Mouse (Mus musculus) ES-Bruce4 (cell line): ENCODE measurements around the gene Ess2. TPM values are rescaled to one million over a fixed set of nuclear protein-coding genes. Genes with fewer than 3 reads are reported as not detected.
A peak's percentile ranks its signal among the peaks of the same experiment; 100 is the strongest.

Source experiments
- H3K27ac ChIP-seq: 2 replicates; pipeline ENCODE4 v1.5.1; 2012; ENCODE audit warnings: low read length, inconsistent platforms; ENCODE audit not compliant: insufficient read depth
- H3K27me3 ChIP-seq: 2 replicates; pipeline ENCODE4 v1.6.1; 2012; ENCODE audit warnings: mild to moderate bottlenecking, low read length, inconsistent platforms; ENCODE audit not compliant: control insufficient read depth, poor library complexity, insufficient read depth, severe bottlenecking
- H3K36me3 ChIP-seq: 2 replicates; pipeline ENCODE4 v1.6.1; 2012; ENCODE audit warnings: inconsistent platforms, mild to moderate bottlenecking, low read length, moderate library complexity; ENCODE audit not compliant: control insufficient read depth, poor library complexity, insufficient read depth, severe bottlenecking
- H3K4me1 ChIP-seq: one replicate; pipeline ENCODE4 v1.8.1; 2011; ENCODE audit warnings: low read length; ENCODE audit not compliant: control insufficient read depth, insufficient read depth
- H3K4me3 ChIP-seq: 2 replicates; pipeline ENCODE4 v1.5.1; 2011; ENCODE audit warnings: low read depth, mild to moderate bottlenecking, low read length
- H3K9ac ChIP-seq: 2 replicates; pipeline ENCODE4 v1.6.1; 2012; ENCODE audit warnings: low read depth, mild to moderate bottlenecking, inconsistent platforms; ENCODE audit not compliant: poor library complexity, severe bottlenecking
- H3K9me3 ChIP-seq: replicated peaks from 2 replicates; pipeline ENCODE4 v1.6.1; 2012; ENCODE audit warnings: mild to moderate bottlenecking, low read length, inconsistent platforms; ENCODE audit not compliant: control insufficient read depth, poor library complexity, insufficient read depth, severe bottlenecking
- CTCF ChIP-seq: IDR thresholded peaks from one replicate; pipeline ENCODE4 v1.8.1; 2011; ENCODE audit warnings: low read depth, low read length
- EP300 ChIP-seq: IDR thresholded peaks from 2 replicates; pipeline ENCODE4 v1.6.1; 2011; ENCODE audit warnings: low read depth, low read length; ENCODE audit not compliant: insufficient read depth
- POLR2A ChIP-seq: IDR thresholded peaks from one replicate; pipeline ENCODE4 v1.8.1; 2011; ENCODE audit warnings: low read length; ENCODE audit not compliant: insufficient read depth
- polyA plus RNA-seq: library from polyadenylated mRNA; stranded (reverse); fragments of >200 nt; gene quantifications from 2 replicates; pipeline ENCODE4 v1.2.4, GENCODE M21; 2011; ENCODE audit warnings: low read depth; ENCODE audit not compliant: missing spikeins, insufficient read depth, insufficient read length

The Ess2 gene
- polyA plus RNA-seq, 1 experiment, result 22.2 TPM

DNA sequence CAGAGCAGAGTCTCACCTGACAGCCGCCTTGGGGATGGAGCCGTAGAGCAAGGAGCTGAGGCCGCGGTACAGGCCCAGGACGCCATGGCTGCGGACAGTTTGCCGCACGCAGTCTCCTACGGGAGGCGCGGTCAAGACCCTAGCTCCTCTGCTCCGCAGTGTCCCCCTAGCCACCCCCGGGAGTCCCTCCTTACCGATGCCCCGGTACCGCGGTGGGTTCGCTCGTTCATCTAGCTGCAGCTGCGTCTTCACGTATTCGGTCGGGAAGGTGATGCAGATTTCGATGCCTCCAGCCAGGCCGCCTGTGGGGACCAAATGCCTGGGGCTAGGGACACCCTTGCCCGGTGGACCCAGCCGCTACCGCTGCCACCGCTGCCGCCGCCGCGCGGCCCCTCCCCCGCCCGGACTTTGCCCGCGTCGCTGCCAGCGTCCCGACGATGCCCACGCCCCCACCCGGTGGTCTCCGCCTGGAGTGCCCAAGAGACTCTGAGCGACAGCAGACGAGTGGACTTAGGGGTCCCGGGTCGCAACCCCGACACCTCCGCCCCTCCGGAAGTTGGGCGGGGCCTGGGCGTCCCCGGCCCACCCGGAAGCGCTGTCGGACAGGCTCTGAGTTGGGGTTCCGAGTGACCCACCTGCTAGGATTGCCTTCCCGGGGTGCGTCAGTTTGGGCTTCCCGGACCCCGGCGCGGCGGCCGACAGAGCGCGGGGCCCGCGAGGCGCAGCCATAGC is 16.4 kb upstream of the Ess2 start:
- H3K4me1 ChIP-seq, result peaks cover 6% of the 10 kb centered on the region
- H3K36me3 ChIP-seq, result peaks cover 9% of the 10 kb centered on the region
- H3K27me3 ChIP-seq, result no peaks in the 10 kb centered on the region
- H3K9ac ChIP-seq, result peak overlapping the region; percentile 91
- H3K9me3 ChIP-seq, result no peaks in the 10 kb centered on the region
- no peak overlapping the region for H3K27ac ChIP-seq
- H3K4me3 ChIP-seq, result peak overlapping the region; percentile 77
- TF ChIP-seq EP300, result no peak
- TF ChIP-seq POLR2A, result no peak
- TF ChIP-seq CTCF, result no peak

DNA sequence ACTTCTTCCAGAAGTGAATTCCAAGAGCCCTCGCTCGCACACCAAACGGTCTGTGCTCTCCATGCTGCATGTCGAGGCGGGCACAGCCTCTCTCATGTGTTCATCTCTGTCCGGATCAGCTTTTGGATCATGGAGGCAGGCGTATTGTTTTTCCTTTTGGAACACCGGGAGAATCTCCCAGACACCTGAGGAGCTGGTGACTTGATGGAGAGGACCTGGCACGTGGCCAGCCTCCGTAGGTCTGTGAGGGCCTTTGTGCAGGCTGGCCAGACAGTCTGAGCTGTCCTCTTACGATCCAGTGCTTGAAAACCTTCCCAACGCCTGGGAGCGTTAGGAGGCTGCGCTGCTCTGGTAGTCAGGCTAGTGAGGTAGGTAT is 11.0 kb upstream of the Ess2 start:
- peak overlapping the region; percentile 61 for H3K9ac ChIP-seq
- peaks cover 9% of the 10 kb centered on the region for H3K36me3 ChIP-seq
- no peaks in the 10 kb centered on the region for H3K27me3 ChIP-seq
- H3K27ac ChIP-seq, result no peak overlapping the region
- H3K4me1 ChIP-seq, result no peaks in the 10 kb centered on the region
- peak overlapping the region; percentile 81 for H3K4me3 ChIP-seq
- TF ChIP-seq EP300, result no peak
- no peak for TF ChIP-seq POLR2A
- TF ChIP-seq CTCF, result no peak
- H3K9me3 ChIP-seq, result no peaks in the 10 kb centered on the region

DNA sequence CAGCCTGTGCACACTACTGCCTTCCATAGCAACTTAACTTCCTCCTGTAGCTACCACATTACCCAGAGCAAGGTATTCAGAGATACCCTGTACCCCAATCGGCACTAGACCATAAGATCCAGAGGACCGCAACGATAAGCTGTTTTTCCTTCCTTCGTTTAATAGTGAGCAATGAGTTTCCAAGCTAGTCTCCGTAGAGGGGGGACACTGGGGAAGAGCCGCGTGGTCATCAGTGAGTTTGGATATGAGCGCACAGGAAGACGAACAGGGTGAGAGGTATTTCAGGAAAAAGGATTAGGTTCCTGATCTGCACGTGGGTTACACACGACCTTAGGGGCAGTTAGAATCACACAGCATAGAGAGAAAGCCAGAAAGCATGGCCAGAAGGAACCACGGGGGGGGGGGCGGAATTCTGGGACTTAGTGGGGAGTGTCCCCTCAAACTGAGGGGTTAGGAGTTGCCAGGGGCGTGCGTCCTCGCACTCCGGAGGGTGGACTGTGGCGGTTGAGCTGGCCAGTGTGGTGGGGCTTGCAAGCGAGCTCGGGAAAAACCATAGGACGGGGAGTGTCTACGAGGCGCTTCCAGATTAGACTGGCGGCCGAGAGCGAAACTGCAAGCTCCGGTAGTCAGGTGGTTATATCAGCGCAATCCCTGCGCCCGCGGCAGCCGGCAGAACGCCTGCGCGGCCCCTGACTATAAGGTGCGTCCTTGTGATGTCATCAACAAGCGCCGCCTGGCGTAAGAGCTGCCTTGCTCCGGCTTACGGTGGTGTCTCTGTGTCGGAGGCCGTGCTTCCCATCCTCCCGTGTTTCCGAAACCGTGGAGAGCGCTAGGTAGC is 10.4 kb upstream of the Ess2 start:
- H3K9me3 ChIP-seq, result no peaks in the 10 kb centered on the region
- peak overlapping the region; percentile 61 for H3K9ac ChIP-seq
- peaks cover 9% of the 10 kb centered on the region for H3K36me3 ChIP-seq
- H3K27me3 ChIP-seq, result no peaks in the 10 kb centered on the region
- TF ChIP-seq EP300 (no peak), POLR2A (peak; percentile 27)
- peak overlapping the region; percentile 82 for H3K4me3 ChIP-seq
- no peaks in the 10 kb centered on the region for H3K4me1 ChIP-seq
- peak overlapping the region; percentile 86 for H3K27ac ChIP-seq

DNA sequence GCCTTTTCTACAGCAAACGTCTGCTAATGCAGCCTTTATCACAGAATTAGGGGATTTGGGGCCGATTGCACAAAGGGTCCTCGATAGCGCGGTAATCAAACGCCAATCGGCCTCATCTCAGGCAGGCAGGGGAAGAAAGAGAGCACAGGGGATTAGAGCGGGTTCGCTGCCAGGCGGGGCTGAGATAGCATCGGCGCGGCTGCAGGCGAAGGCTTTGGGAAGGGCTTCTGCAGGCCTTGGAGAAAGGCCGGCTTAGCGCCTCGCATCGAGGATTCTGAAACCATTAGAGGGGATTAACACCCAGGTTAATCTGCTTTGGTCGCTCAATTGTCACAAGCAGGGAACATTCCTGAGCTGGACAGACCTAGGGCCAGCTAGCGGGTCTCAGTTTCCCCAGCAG is 9.4 kb upstream of the Ess2 start:
- TF ChIP-seq CTCF, result no peak
- TF ChIP-seq POLR2A, result no peak
- TF ChIP-seq EP300, result no peak
- H3K9me3 ChIP-seq, result no peaks in the 10 kb centered on the region
- peaks cover 4% of the 10 kb centered on the region for H3K36me3 ChIP-seq
- H3K27ac ChIP-seq, result no peak overlapping the region
- H3K4me3 ChIP-seq, result peak overlapping the region; percentile 10
- H3K4me1 ChIP-seq, result no peaks in the 10 kb centered on the region
- peak overlapping the region; percentile 61 for H3K9ac ChIP-seq
- peaks cover 5% of the 10 kb centered on the region; the same call in 1 of the 2 replicates for H3K27me3 ChIP-seq

DNA sequence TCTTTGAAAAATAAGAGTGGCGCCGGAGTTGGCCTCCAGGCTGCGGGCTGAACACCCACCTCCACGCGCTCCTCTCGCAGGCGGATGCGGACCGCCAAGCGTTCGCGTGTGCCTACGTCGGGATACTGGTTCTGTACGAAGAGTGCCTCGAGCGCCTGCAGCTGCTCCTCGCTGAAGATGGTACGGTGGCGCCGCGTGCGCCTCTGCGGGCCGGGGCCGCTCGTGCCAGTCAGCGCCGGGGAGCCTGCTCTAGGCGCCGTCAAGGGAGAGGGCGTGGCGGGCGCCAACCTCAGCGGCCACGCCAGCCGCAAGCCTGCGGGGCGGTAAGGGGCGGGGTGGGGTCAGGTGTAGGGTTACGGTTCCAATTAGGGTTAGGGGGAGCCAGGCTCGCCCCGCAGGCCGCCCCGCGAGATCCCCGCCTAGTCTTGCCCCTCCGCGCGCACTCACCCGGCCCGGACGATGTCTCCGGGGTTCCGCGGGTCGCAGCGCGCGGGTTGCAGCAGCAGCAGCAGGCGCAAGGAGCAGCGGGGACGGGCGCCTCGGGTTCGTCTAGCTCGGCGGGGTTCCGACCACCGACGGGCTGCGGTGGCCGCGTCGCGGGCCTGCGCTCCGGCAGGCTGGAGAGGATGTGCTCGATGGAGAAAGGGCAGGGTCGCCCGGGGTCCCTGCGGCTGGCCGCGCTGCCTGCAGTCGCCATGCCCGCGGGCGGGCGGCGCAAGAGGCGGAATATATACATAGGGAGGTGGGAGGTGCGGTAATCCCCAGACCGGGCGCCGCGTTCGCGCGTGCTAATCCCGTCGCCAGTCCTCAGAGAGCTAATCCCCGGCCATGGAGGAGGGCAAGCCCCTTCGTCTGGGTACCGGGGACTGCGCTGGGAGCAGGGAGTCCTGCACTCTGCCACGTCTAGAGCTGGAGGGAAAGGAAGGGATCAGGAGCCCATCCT is 3.4 kb upstream of the Ess2 start, which contains the start of gene Gsc2:
TSS of gene Gsc2 (minus strand) at position 753 of the 943 bp plus-strand sequence.
- H3K9ac ChIP-seq, result peak within 1 kb of the TSS; percentile 60
- H3K27me3 ChIP-seq, result peaks cover 11% of the 10 kb centered on the region; the same call in 1 of the 2 replicates
- no peak for TF ChIP-seq CTCF
- no peak for TF ChIP-seq EP300
- TF ChIP-seq POLR2A, result no peak
- H3K4me1 ChIP-seq, result no peaks in the 10 kb centered on the region
- H3K4me3 ChIP-seq, result peak within 1 kb of the TSS; percentile 71
- no peaks in the 10 kb centered on the region for H3K9me3 ChIP-seq
- no peaks in the 10 kb centered on the region for H3K36me3 ChIP-seq
- H3K27ac ChIP-seq, result no peak within 1 kb of the TSS
